In genomic region chr5:93265164-93265800, GRCm38 (mm10) we compare ENCODE assay signal across 9 mouse cellular contexts. TPM values are rescaled to one million over a fixed set of nuclear protein-coding genes. Genes with fewer than 3 reads are reported as not detected.
DNase-seq lines count a peak whose midpoint lies in the region; ATAC-seq lines count a peak whose summit lies in the region.
"Had no signal": no experiment of that assay in that cellular context is flagged by ENCODE, and none has a peak within 500 bp of the region (broad histone marks: within the 10 kb centered on the region; RNA-seq: fewer than 3 reads in every experiment).

No protein-coding gene starts in this region.

- no peak overlapping the region for H3K4me3 ChIP-seq in heart, embryonic 13.5 days
- no peak overlapping the region for H3K4me3 ChIP-seq in midbrain, embryonic 16.5 days (ENCODE audit: low read depth, low read length)

- no peak overlapping the region for H3K9ac ChIP-seq in heart, embryonic 13.5 days
- H3K9ac ChIP-seq in midbrain, embryonic 16.5 days (ENCODE audit: low read depth, low read length): no peak overlapping the region
- H3K9ac ChIP-seq: forebrain, postnatal 0 days had no signal

- 0 out of 2 replicates have a peak overlapping the region, but pooled peaks have one; percentile 97 for H3K27ac ChIP-seq in heart, embryonic 13.5 days (replicated peaks)
- H3K27ac ChIP-seq in midbrain, embryonic 16.5 days (ENCODE audit: low read length): no peak overlapping the region

- 72% methylated on average over 7 of the region's 7 CpGs for WGBS in heart, embryonic 13.5 days
- 91% methylated on average over 7 of the region's 7 CpGs for WGBS in midbrain, embryonic 16.5 days

- intact Hi-C loops in heart, postnatal 14 days (cut with DNase I): loop anchor here (5.0 to 10.0 kb wide), 2 partner anchors 173 to 260 kb away; partner anchors contain the start of gene Sept11

- no peak overlapping the region for H3K4me2 ChIP-seq in heart, embryonic 13.5 days
- no peak overlapping the region for H3K4me2 ChIP-seq in midbrain, embryonic 16.5 days (ENCODE audit: low read length)

- H3K36me3 ChIP-seq in heart, embryonic 13.5 days: peaks cover 9% of the 10 kb centered on the region; the same call in 1 of the 2 replicates
- no peaks in the 10 kb centered on the region for H3K36me3 ChIP-seq in midbrain, embryonic 16.5 days (ENCODE audit: control insufficient read depth, insufficient read depth, low read length)

- ATAC-seq in heart, embryonic 13.5 days (ENCODE audit: extremely low read depth, insufficient number of reproducible peaks, low FRiP score, low TSS enrichment): no peak
- ATAC-seq in midbrain, embryonic 16.5 days: no peak
- ATAC-seq: forebrain, postnatal 0 days had no signal

- H3K9me3 ChIP-seq in heart, embryonic 13.5 days: no peaks in the 10 kb centered on the region
- no peaks in the 10 kb centered on the region for H3K9me3 ChIP-seq in midbrain, embryonic 16.5 days (replicated peaks; ENCODE audit: control insufficient read depth, low read length, poor library complexity, severe bottlenecking)

- peaks cover 46% of the 10 kb centered on the region for H3K4me1 ChIP-seq in heart, embryonic 13.5 days
- H3K4me1 ChIP-seq in midbrain, embryonic 16.5 days (ENCODE audit: control insufficient read depth, insufficient read depth, low read length): peaks cover 20% of the 10 kb centered on the region

- no peaks in the 10 kb centered on the region for H3K27me3 ChIP-seq in heart, embryonic 13.5 days (replicated peaks)
- no peaks in the 10 kb centered on the region for H3K27me3 ChIP-seq in midbrain, embryonic 16.5 days (ENCODE audit: control insufficient read depth, insufficient read depth, low read depth, low read length)

- DNase-seq in heart, postnatal 14 days: no peak
- peak; percentile 22 for DNase-seq in CD4-positive helper T cell, adult 2 months (ENCODE audit: low read depth, low spot score)
- peak; percentile 60 for DNase-seq in induced T-regulatory cell, adult 2 months (ENCODE audit: low read depth)
- peak; percentile 18 to 34 for DNase-seq in lung, postnatal 4 days
- DNase-seq in cerebellum, adult 11 months: no peak
- no peak for DNase-seq in adrenal gland, postnatal 4 days (ENCODE audit: low spot score in 2 of 2)
- DNase-seq: forebrain, postnatal 0 days had no signal

RNA-seq across cellular contexts. Expression of gene Ccng2, which starts 1.8 kb away (rescaled TPM):
- 35.3 and 42.1 TPM in 2 replicates for polyA plus RNA-seq in heart, embryonic 13.5 days (2015; fragmentation: Nextera tagmentation; extraction: Ambion mirVana)
- total RNA-seq in heart, postnatal 14 days (2021): 10 to 100 TPM; 19.4 to 22.2 TPM
- 66.2 and 73.9 TPM in 2 replicates for polyA plus RNA-seq in midbrain, embryonic 16.5 days (2015; fragmentation: Nextera tagmentation; extraction: Ambion mirVana)
- total RNA-seq in adrenal gland, postnatal 4 days (2021): 10 to 100 TPM; 38.9 to 40.1 TPM

RNA-seq across cellular contexts. Expression of gene 2010109A12Rik, which starts 59.0 kb away (rescaled TPM):
- 2.0 and 2.1 TPM in 2 replicates for polyA plus RNA-seq in heart, embryonic 13.5 days (2015; fragmentation: Nextera tagmentation; extraction: Ambion mirVana)
- total RNA-seq in heart, postnatal 14 days (2021): under 1 TPM; 0.53 to 0.93 TPM
- polyA plus RNA-seq in midbrain, embryonic 16.5 days (2015; fragmentation: Nextera tagmentation; extraction: Ambion mirVana): 1.2 and 2.2 TPM in 2 replicates
- total RNA-seq in adrenal gland, postnatal 4 days (2021): 1 to 10 TPM; 1.6 to 2.0 TPM

RNA-seq across cellular contexts. Expression of gene Ccni, which starts 59.0 kb away (rescaled TPM):
- polyA plus RNA-seq in heart, embryonic 13.5 days (2015; fragmentation: Nextera tagmentation; extraction: Ambion mirVana): 83.2 and 88.6 TPM in 2 replicates
- total RNA-seq in heart, postnatal 14 days (2021): 100 to 1,000 TPM; 223 to 231 TPM
- 135 and 140 TPM in 2 replicates for polyA plus RNA-seq in midbrain, embryonic 16.5 days (2015; fragmentation: Nextera tagmentation; extraction: Ambion mirVana)
- 100 to 1,000 TPM; 203 to 219 TPM for total RNA-seq in adrenal gland, postnatal 4 days (2021)

Comparison
In these comparisons a context has a peak if more than half of its experiments do, and no peak if none do; other contexts are left out.
1. DNase-seq: peak in CD4-positive helper T cell, adult 2 months (single experiment), induced T-regulatory cell, adult 2 months (single experiment) and lung, postnatal 4 days (2 of 2); none in heart, postnatal 14 days (0 of 2), cerebellum, adult 11 months (single experiment) and adrenal gland, postnatal 4 days (0 of 2).